Mouse (Mus musculus) forebrain, embryonic 15.5 days (tissue): Measurements from ENCODE around the gene Endog. TPM values are rescaled to one million over a fixed set of nuclear protein-coding genes. Genes with fewer than 3 reads are reported as not detected.
"Not testable (repeated sequence)": the region's sequence is repeated elsewhere in the genome, so short reads cannot be mapped to it uniquely, and the experiment has no call there.

Source experiments
- ATAC-seq: fragments of 200-750 bp; cut with Nextera tagmentation; replicated peaks from 2 replicates; pipeline ENCODE4 v1.8.0; 2017; ENCODE audit warnings: mild to moderate bottlenecking, moderate TSS enrichment, moderate library complexity
- H3K27ac ChIP-seq: fragments of 300-500 bp; sonication (generic); replicated peaks from 2 replicates; pipeline ENCODE4 v1.5.1; 2015; ENCODE audit warnings: mild to moderate bottlenecking, inconsistent platforms
- H3K27me3 ChIP-seq: fragments of 300-500 bp; sonication (generic); 2 replicates; pipeline ENCODE4 v1.6.1; 2015; ENCODE audit warnings: inconsistent platforms
- H3K36me3 ChIP-seq: fragments of 300-500 bp; sonication (generic); 2 replicates; pipeline ENCODE4 v1.6.1; 2015; ENCODE audit warnings: mild to moderate bottlenecking, inconsistent platforms
- H3K4me1 ChIP-seq: fragments of 300-500 bp; sonication (generic); 2 replicates; pipeline ENCODE4 v1.6.1; 2015; ENCODE audit warnings: inconsistent platforms
- H3K4me2 ChIP-seq: fragments of 300-500 bp; sonication (generic); replicated peaks from 2 replicates; pipeline ENCODE4 v1.6.1; 2015; ENCODE audit warnings: mild to moderate bottlenecking, inconsistent platforms
- H3K4me3 ChIP-seq: fragments of 300-500 bp; sonication (generic); 2 replicates; pipeline ENCODE4 v1.5.1; 2015; ENCODE audit warnings: mild to moderate bottlenecking, inconsistent platforms
- H3K9ac ChIP-seq: fragments of 300-500 bp; sonication (generic); replicated peaks from 2 replicates; pipeline ENCODE4 v1.6.1; 2015; ENCODE audit warnings: mild to moderate bottlenecking, inconsistent platforms
- H3K9me3 ChIP-seq: fragments of 300-500 bp; sonication (generic); 2 replicates; pipeline ENCODE4 v1.6.1; 2016; ENCODE audit warnings: inconsistent platforms
- WGBS: fragments of 180-500 bp; shearing (Covaris S2); methylation state at CpG from one replicate; pipeline ENCODE4 v1.1.7; 2015; ENCODE audit warnings: mixed read lengths; 5-methylcytosine and 5-hydroxymethylcytosine counted together
- polyA plus RNA-seq: library from polyadenylated mRNA; unstranded; fragments of >200 nt; fragmentation: Nextera tagmentation; extraction: Ambion mirVana; gene quantifications from 2 replicates; pipeline ENCODE4 v1.2.1, GENCODE M21; 2015

Gene Endog
- polyA plus RNA-seq, 1 experiment from 2014 or later, result 14.7 TPM

GRCm38 (mm10) chr2:30173541-30174240, 2.4 kb downstream of the Endog start:
- H3K27me3 ChIP-seq, result no peaks in the 10 kb centered on the region
- H3K4me2 ChIP-seq, result no peak overlapping the region
- WGBS, result 96% methylated on average over 20 of the region's 20 CpGs
- H3K27ac ChIP-seq, result no peak overlapping the region
- peaks cover 35% of the 10 kb centered on the region for H3K36me3 ChIP-seq
- ATAC-seq, result no peak
- peaks cover 30% of the 10 kb centered on the region for H3K4me1 ChIP-seq
- H3K4me3 ChIP-seq, result no peak overlapping the region
- no peaks in the 10 kb centered on the region for H3K9me3 ChIP-seq
- H3K9ac ChIP-seq, result no peak overlapping the region

- H3K4me3 ChIP-seq, result no peak overlapping the region
- no peak for ATAC-seq
- no peak overlapping the region for H3K9ac ChIP-seq
- peaks cover 29% of the 10 kb centered on the region for H3K4me1 ChIP-seq
- 89% methylated on average over 8 of the region's 8 CpGs for WGBS
- no peak overlapping the region for H3K4me2 ChIP-seq
- H3K9me3 ChIP-seq, result no peaks in the 10 kb centered on the region
- H3K27me3 ChIP-seq, result no peaks in the 10 kb centered on the region
- H3K36me3 ChIP-seq, result peaks cover 35% of the 10 kb centered on the region
- H3K27ac ChIP-seq, result no peak overlapping the region
Measured at GRCm38 (mm10) chr2:30175897-30176296, 4.6 kb downstream of the Endog start.

GRCm38 (mm10) chr2:30176561-30176960, 5.3 kb downstream of the Endog start:
- Histone ChIP-seq H3K27ac (no peak overlapping the region), H3K4me3 (no peak overlapping the region), H3K4me2 (no peak overlapping the region), H3K27me3 (no peaks in the 10 kb centered on the region), H3K36me3 (peaks cover 35% of the 10 kb centered on the region), H3K9ac (no peak overlapping the region), H3K4me1 (peaks cover 26% of the 10 kb centered on the region), H3K9me3 (no peaks in the 10 kb centered on the region)
- 98% methylated on average over 2 of the region's 2 CpGs for WGBS
- no peak for ATAC-seq

GRCm38 (mm10) chr2:30177700-30178675, 6.7 kb downstream of the Endog start, which contains the start of gene Spout1:
Spout1 (minus strand) TSS chr2:30178459.
- Histone ChIP-seq H3K36me3 (peaks cover 35% of the 10 kb centered on the region), H3K4me3 (peak within 1 kb of the TSS; percentile 76), H3K4me2 (peak within 1 kb of the TSS; percentile 87), H3K9me3 (no peaks in the 10 kb centered on the region), H3K4me1 (peaks cover 15% of the 10 kb centered on the region), H3K27me3 (no peaks in the 10 kb centered on the region), H3K27ac (0 out of 2 replicates have a peak within 1 kb of the TSS, but pooled peaks have one; percentile 9), H3K9ac (peak within 1 kb of the TSS; percentile 76)
- 3% methylated on average over 54 of the region's 54 CpGs for WGBS
- peak; percentile 100 for ATAC-seq

- not testable (repeated sequence) for H3K9me3 ChIP-seq, H3K9ac ChIP-seq, ATAC-seq, H3K27ac ChIP-seq, H3K27me3 ChIP-seq
- WGBS, result 43% methylated on average over 7 of the region's 7 CpGs
- Histone ChIP-seq H3K4me1 (peaks cover 15% of the 10 kb centered on the region), H3K36me3 (peaks cover 28% of the 10 kb centered on the region), H3K4me2 (peak overlapping the region; percentile 87), H3K4me3 (peak overlapping the region; percentile 76)
Measured at GRCm38 (mm10) chr2:30178711-30179110, 7.4 kb downstream of the Endog start.

- H3K9me3 ChIP-seq, result no peaks in the 10 kb centered on the region
- 94% methylated on average over 2 of the region's 2 CpGs for WGBS
- no peak overlapping the region for H3K27ac ChIP-seq
- H3K4me2 ChIP-seq, result no peak overlapping the region
- H3K27me3 ChIP-seq, result no peaks in the 10 kb centered on the region
- no peak overlapping the region for H3K9ac ChIP-seq
- no peak overlapping the region for H3K4me3 ChIP-seq
- ATAC-seq, result no peak
- peaks cover 8% of the 10 kb centered on the region for H3K4me1 ChIP-seq
- no peaks in the 10 kb centered on the region for H3K36me3 ChIP-seq
Measured at GRCm38 (mm10) chr2:30182424-30182823, 11.1 kb downstream of the Endog start.

GRCm38 (mm10) chr2:30183721-30184120, 12.4 kb downstream of the Endog start:
- no peak overlapping the region for H3K4me2 ChIP-seq
- ATAC-seq, result no peak
- H3K27ac ChIP-seq, result no peak overlapping the region
- H3K36me3 ChIP-seq, result no peaks in the 10 kb centered on the region
- 83% methylated on average over 3 of the region's 3 CpGs for WGBS
- H3K4me1 ChIP-seq, result no peaks in the 10 kb centered on the region
- H3K27me3 ChIP-seq, result no peaks in the 10 kb centered on the region
- no peak overlapping the region for H3K9ac ChIP-seq
- no peak overlapping the region for H3K4me3 ChIP-seq
- H3K9me3 ChIP-seq, result no peaks in the 10 kb centered on the region

- H3K9me3 ChIP-seq, result no peaks in the 10 kb centered on the region
- no peak for ATAC-seq
- H3K27ac ChIP-seq, result no peak overlapping the region
- H3K9ac ChIP-seq, result no peak overlapping the region
- H3K4me3 ChIP-seq, result no peak overlapping the region
- H3K27me3 ChIP-seq, result no peaks in the 10 kb centered on the region
- H3K4me1 ChIP-seq, result no peaks in the 10 kb centered on the region
- 94% methylated on average over 6 of the region's 6 CpGs for whole genome bisulfite sequencing
- H3K36me3 ChIP-seq, result no peaks in the 10 kb centered on the region
- no peak overlapping the region for H3K4me2 ChIP-seq
Measured at GRCm38 (mm10) chr2:30185276-30185675, 14.0 kb downstream of the Endog start.

GRCm38 (mm10) chr2:30185681-30186080, 14.4 kb downstream of the Endog start:
- no peaks in the 10 kb centered on the region for H3K9me3 ChIP-seq
- no peaks in the 10 kb centered on the region for H3K27me3 ChIP-seq
- no peak overlapping the region for H3K9ac ChIP-seq
- H3K4me2 ChIP-seq, result no peak overlapping the region
- WGBS, result 88% methylated on average over 3 of the region's 3 CpGs
- H3K4me3 ChIP-seq, result no peak overlapping the region
- no peak overlapping the region for H3K27ac ChIP-seq
- no peaks in the 10 kb centered on the region for H3K4me1 ChIP-seq
- H3K36me3 ChIP-seq, result no peaks in the 10 kb centered on the region
- no peak for ATAC-seq

GRCm38 (mm10) chr2:30191790-30192580, 20.7 kb downstream of the Endog start:
- H3K36me3 ChIP-seq, result no peaks in the 10 kb centered on the region
- H3K9me3 ChIP-seq, result no peaks in the 10 kb centered on the region
- no peak overlapping the region for H3K4me3 ChIP-seq
- no peaks in the 10 kb centered on the region for H3K4me1 ChIP-seq
- H3K27ac ChIP-seq, result no peak overlapping the region
- WGBS, result 86% methylated on average over 12 of the region's 12 CpGs
- no peak overlapping the region for H3K4me2 ChIP-seq
- ATAC-seq, result no peak
- H3K9ac ChIP-seq, result no peak overlapping the region
- no peaks in the 10 kb centered on the region for H3K27me3 ChIP-seq

- Histone ChIP-seq H3K27ac (no peak overlapping the region), H3K36me3 (no peaks in the 10 kb centered on the region), H3K4me3 (no peak overlapping the region), H3K27me3 (no peaks in the 10 kb centered on the region), H3K4me2 (no peak overlapping the region), H3K4me1 (no peaks in the 10 kb centered on the region), H3K9me3 (no peaks in the 10 kb centered on the region), H3K9ac (no peak overlapping the region)
- ATAC-seq, result no peak
- WGBS, result 50% methylated on average over 3 of the region's 3 CpGs
Measured at GRCm38 (mm10) chr2:30194656-30195055, 23.4 kb downstream of the Endog start.
